Mouse (Mus musculus): ENCODE results near the gene Krtap29-1.

- no peak for TF ChIP-seq GATA1 (IDR thresholded peaks at IDR 0.05; ENCODE audit: borderline replicate concordance, low read length)
- no peak for TF ChIP-seq FLI1 (IDR thresholded peaks at IDR 0.05; ENCODE audit: low read length)
Observed at GRCm38 (mm10) chr11:99986180-99986647, 7.4 kb upstream of the Krtap29-1 start, which contains the start of gene Krtap16-1.

All from megakaryocyte, embryonic 14.5 days (primary cell).